Mouse (Mus musculus) thymus, postnatal 0 days (tissue): ENCODE results near the gene Mpv17l2. TPM values are rescaled to one million over a fixed set of nuclear protein-coding genes. Genes with fewer than 3 reads are reported as not detected.
A peak's percentile ranks its signal among the peaks of the same experiment; 100 is the strongest.

Experiments used
- DNase-seq: peaks from one replicate; pipeline ENCODE4 v3.0.0-alpha.2; 2015; ENCODE audit warnings: low spot score
- microRNA-seq: library from miRNA; unstranded; fragments of <30 nt; microRNA quantifications from one replicate; pipeline ENCODE4, GENCODE M21; 2016; ENCODE audit warnings: borderline number of aligned reads
- polyA plus RNA-seq: library from polyadenylated mRNA; unstranded; fragments of >200 nt; fragmentation: Nextera tagmentation; extraction: Ambion mirVana; gene quantifications from 2 replicates; pipeline ENCODE4 v1.2.1, GENCODE M21; 2015

Gene Mpv17l2
- polyA plus RNA-seq, 1 experiment from 2014 or later = 54.4 TPM

DNA sequence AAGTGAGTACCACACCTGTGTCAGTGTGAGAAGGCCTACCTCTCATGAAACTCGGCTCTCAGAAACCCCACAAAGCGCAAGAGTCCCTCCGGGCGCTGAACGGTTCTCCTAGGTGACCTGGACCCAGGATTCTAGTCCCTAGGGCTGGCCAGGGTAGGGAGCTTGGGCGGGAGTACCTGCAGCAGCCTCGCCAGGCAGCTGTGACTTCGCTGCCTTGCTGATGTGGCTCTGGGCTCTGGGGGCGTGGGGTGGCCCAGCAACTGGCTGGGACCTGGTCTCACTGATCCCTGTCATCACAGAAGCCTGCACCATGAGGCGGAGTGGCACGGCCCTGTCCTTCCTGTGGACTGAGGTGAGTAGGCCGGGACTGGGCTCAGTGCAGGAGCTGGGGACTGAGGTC lies 36.5 kb downstream of the Mpv17l2 start:
- no peak for DNase-seq

- no peak for DNase-seq
Observed at GRCm38 (mm10) chr8:70723486-70724210, 37.1 kb downstream of the Mpv17l2 start, which contains the start of gene Pde4c. Gene Pde4c (plus strand): TSS chr8:70723720.

DNA sequence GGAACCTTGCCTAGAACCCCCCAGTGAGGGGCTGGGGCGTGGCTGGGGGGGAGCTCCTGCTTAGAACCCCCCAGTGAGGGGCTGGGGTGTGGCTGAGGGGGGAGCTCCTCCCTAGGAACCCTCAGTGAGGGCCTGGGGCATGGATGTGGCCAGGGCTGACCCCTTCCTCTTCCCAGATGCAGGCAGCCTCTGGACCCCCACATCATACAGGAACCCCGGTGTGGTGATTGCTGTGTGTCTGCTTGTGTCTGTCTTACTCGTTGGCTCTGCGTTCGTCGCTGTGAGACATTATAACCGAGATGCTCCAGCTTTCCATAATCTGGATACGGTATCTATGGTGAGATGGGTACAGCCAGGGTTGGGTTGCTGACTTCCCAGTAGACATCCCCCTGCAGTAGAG lies 39.1 kb downstream of the Mpv17l2 start:
- no peak for DNase-seq

- peak; percentile 76 for DNase-seq
Observed at GRCm38 (mm10) chr8:70720739-70721138, 40.0 kb downstream of the Mpv17l2 start.

GRCm38 (mm10) chr8:70719796-70720270 lies 40.9 kb downstream of the Mpv17l2 start:
- DNase-seq = no peak

GRCm38 (mm10) chr8:70718297-70718696 lies 42.4 kb downstream of the Mpv17l2 start, which contains the start of gene Gm3336:
Gene Gm3336 (plus strand): TSS chr8:70718543.
- DNase-seq = peak; percentile 80

- DNase-seq = no peak
Observed at GRCm38 (mm10) chr8:70716521-70717400, 44.0 kb downstream of the Mpv17l2 start.

DNA sequence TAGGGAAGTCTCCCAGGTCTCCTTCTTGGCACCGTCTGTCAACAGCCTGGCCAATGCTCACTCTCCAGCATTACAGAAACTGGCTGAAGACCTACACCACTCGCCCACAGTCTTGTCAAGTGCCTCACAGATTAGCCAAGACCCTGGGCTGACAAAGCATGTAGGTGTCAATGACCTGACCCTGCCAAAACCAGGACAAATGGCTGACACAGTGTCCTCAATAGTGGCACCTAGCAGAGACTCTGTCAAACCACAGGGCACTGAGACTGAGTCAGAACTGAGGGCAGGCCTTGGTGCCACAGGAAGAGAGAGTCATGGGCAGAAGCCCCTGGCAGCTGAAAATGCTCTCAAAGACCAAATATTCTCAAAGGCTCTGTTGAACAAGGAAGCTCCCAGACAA lies 45.7 kb downstream of the Mpv17l2 start:
- DNase-seq = no peak

DNA sequence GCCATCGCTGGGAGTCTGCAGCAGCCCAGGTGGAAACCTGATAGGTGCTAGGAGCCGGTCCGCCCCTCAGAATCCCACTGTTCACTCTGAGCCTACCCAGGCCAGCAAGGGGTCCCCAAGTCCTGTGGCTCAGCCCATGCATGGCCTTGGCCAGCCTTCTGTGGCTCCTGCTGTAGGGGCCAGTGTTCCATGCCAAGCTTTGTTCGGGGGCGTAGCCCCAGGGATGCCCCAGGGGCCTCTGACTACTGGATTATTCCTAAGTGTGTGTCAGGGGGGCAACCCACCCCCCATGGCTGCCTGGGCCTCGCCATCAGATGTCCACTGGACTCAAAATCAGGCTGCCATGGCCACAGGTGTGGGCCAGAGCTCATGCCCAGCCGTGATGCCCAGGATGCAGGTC lies 46.8 kb downstream of the Mpv17l2 start:
- no peak for DNase-seq

GRCm38 (mm10) chr8:70711041-70711440 lies 49.7 kb downstream of the Mpv17l2 start:
- no peak for DNase-seq

- DNase-seq = no peak
Observed at GRCm38 (mm10) chr8:70710296-70710695, 50.5 kb downstream of the Mpv17l2 start.

DNA sequence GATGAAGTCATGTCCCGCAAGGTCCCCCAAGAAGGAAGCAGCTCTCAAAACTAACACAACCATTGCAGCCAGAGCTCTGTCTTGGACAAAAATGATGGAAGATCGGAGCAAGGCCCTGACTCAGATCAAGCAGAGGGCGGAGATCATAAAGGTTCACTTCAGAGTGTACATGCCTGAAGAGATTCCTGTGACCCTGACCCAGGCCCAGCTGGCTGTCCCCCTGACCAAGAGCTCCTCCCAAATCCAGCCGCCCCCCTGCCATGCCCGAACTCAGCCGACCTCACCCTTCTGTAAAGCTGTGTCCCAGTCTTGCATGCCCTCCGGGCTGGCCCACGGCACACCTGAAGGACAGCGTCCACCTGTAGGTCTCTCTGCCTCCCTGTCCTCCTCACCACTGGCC lies 51.0 kb downstream of the Mpv17l2 start:
- no peak for DNase-seq

Small RNA genes lying within 50 kb of the gene (microRNA-seq; reads per million reads assigned to microRNA genes)
- gene Mir7240 = not detected

Other genes with a start within 250 kb of the Mpv17l2 start
- gene Fkbp8, start 233.2 kb downstream of the Mpv17l2 start, polyA plus RNA-seq = 309 and 319 TPM in 2 replicates
- gene Kxd1, start 233.0 kb downstream of the Mpv17l2 start, polyA plus RNA-seq = 66.8 and 68.6 TPM in 2 replicates
- gene Ell, start 221.5 kb downstream of the Mpv17l2 start, polyA plus RNA-seq = 13.5 and 14.2 TPM in 2 replicates
- gene Isyna1, start 166.6 kb downstream of the Mpv17l2 start, polyA plus RNA-seq = 78.9 and 88.4 TPM in 2 replicates
- 135 and 142 TPM in 2 replicates for gene Ssbp4, start 152.1 kb downstream of the Mpv17l2 start, polyA plus RNA-seq
- 4.7 and 5.8 TPM in 2 replicates for gene Lrrc25, start 144.8 kb downstream of the Mpv17l2 start, polyA plus RNA-seq
- gene Gdf15, start 128.5 kb downstream of the Mpv17l2 start, polyA plus RNA-seq = 1.2 and 1.4 TPM in 2 replicates
- gene Pgpep1, start 100.6 kb downstream of the Mpv17l2 start, polyA plus RNA-seq = 33.2 and 43.0 TPM in 2 replicates
- gene Lsm4, start 87.7 kb downstream of the Mpv17l2 start, polyA plus RNA-seq = 333 and 377 TPM in 2 replicates
- 85.7 and 111 TPM in 2 replicates for gene Jund, start 62.0 kb downstream of the Mpv17l2 start, polyA plus RNA-seq
- gene Iqcn, start 57.5 kb downstream of the Mpv17l2 start, polyA plus RNA-seq = 0.04 and 0.06 TPM in 2 replicates
- 0.29 and 0.32 TPM in 2 replicates for gene Gm3336, start 42.4 kb downstream of the Mpv17l2 start, polyA plus RNA-seq
- gene Pde4c, start 37.2 kb downstream of the Mpv17l2 start, polyA plus RNA-seq = 0.28 and 0.35 TPM in 2 replicates
- gene Rab3a, start 6.3 kb downstream of the Mpv17l2 start, polyA plus RNA-seq = 7.0 and 8.0 TPM in 2 replicates
- 35.1 and 38.6 TPM in 2 replicates for gene Pik3r2, start 15.8 kb upstream of the Mpv17l2 start, polyA plus RNA-seq
- 37.2 and 37.3 TPM in 2 replicates for gene Mast3, start 44.1 kb upstream of the Mpv17l2 start, polyA plus RNA-seq
- 16.2 TPM in 2 replicates for gene Il12rb1, start 47.5 kb upstream of the Mpv17l2 start, polyA plus RNA-seq
- 11.0 and 11.4 TPM in 2 replicates for gene Arrdc2, start 78.8 kb upstream of the Mpv17l2 start, polyA plus RNA-seq
- 0.36 and 0.85 TPM in 2 replicates for gene Kcnn1, start 102.3 kb upstream of the Mpv17l2 start, polyA plus RNA-seq
- gene Ccdc124, start 113.0 kb upstream of the Mpv17l2 start, polyA plus RNA-seq = 93.8 and 98.6 TPM in 2 replicates
- 0.49 and 1.6 TPM in 2 replicates for gene Slc5a5, start 131.8 kb upstream of the Mpv17l2 start, polyA plus RNA-seq
- gene Rpl18a, start 136.5 kb upstream of the Mpv17l2 start, polyA plus RNA-seq = 6,882 and 7,160 TPM in 2 replicates
- gene Map1s, start 145.0 kb upstream of the Mpv17l2 start, polyA plus RNA-seq = 45.0 and 45.3 TPM in 2 replicates